8 mouse cellular contexts compared by ENCODE assay signal in genomic region chr7:84151001-84151959, GRCm38 (mm10). TPM values are rescaled to one million over a fixed set of nuclear protein-coding genes. Genes with fewer than 3 reads are reported as not detected.
DNase-seq lines count a peak whose midpoint lies in the region; ATAC-seq and TF ChIP-seq lines count a peak whose summit lies in the region.

TSS of gene Abhd17c (minus strand) at chr7:84151893.

- no peaks in the 10 kb centered on the region for H3K9me3 ChIP-seq in heart, embryonic 13.5 days
- H3K9me3 ChIP-seq in liver, embryonic 16.5 days (replicated peaks; ENCODE audit: control insufficient read depth, low read length): no peaks in the 10 kb centered on the region

- WGBS in bone marrow, adult 2 months: under 1% methylated on average over 109 of the region's 109 CpGs
- WGBS in heart, embryonic 13.5 days: under 1% methylated on average over 94 of the region's 109 CpGs
- WGBS in liver, embryonic 16.5 days (ENCODE audit: insufficient replicate concordance): 1% methylated on average over 100 of the region's 109 CpGs

- peak within 1 kb of the TSS; percentile 72 for H3K27ac ChIP-seq in bone marrow, adult 2 months (ENCODE audit: control insufficient read depth, insufficient read depth, low read depth, low read length, poor library complexity)
- peak within 1 kb of the TSS; percentile 96 for H3K27ac ChIP-seq in heart, embryonic 13.5 days (replicated peaks)
- H3K27ac ChIP-seq in liver, embryonic 16.5 days (ENCODE audit: low read length): peak within 1 kb of the TSS; percentile 82

- no peak for TF ChIP-seq POLR2A in bone marrow, adult 2 months (IDR thresholded peaks at IDR 0.05; ENCODE audit: borderline replicate concordance, control insufficient read depth, low read depth, low read length)

- peak within 1 kb of the TSS; percentile 72 for H3K4me3 ChIP-seq in bone marrow, adult 2 months (replicated peaks; ENCODE audit: control insufficient read depth, low read depth, low read length)
- H3K4me3 ChIP-seq in heart, embryonic 13.5 days: peak within 1 kb of the TSS; percentile 95
- H3K4me3 ChIP-seq in liver, embryonic 16.5 days (ENCODE audit: low read depth, low read length): peak within 1 kb of the TSS; percentile 88

- no peak for TF ChIP-seq CTCF in bone marrow, adult 2 months (IDR thresholded peaks at IDR 0.05; ENCODE audit: control insufficient read depth, insufficient read depth, low read length)

- peak within 1 kb of the TSS; percentile 98 for H3K9ac ChIP-seq in heart, embryonic 13.5 days
- peak within 1 kb of the TSS; percentile 82 for H3K9ac ChIP-seq in liver, embryonic 16.5 days (ENCODE audit: low read depth, low read length)

- peaks cover 17% of the 10 kb centered on the region for H3K36me3 ChIP-seq in heart, embryonic 13.5 days
- no peaks in the 10 kb centered on the region for H3K36me3 ChIP-seq in liver, embryonic 16.5 days (ENCODE audit: control insufficient read depth, insufficient read depth)

- H3K4me2 ChIP-seq in heart, embryonic 13.5 days: peak within 1 kb of the TSS; percentile 73
- peak within 1 kb of the TSS; percentile 94 for H3K4me2 ChIP-seq in liver, embryonic 16.5 days (ENCODE audit: low read depth, low read length)

- peak; percentile 73 for DNase-seq in kidney, postnatal 10 days
- peak; percentile 36 to 45 for DNase-seq in thymus, adult 18-20 months

- no peaks in the 10 kb centered on the region for H3K27me3 ChIP-seq in heart, embryonic 13.5 days (replicated peaks)
- H3K27me3 ChIP-seq in liver, embryonic 16.5 days (ENCODE audit: control insufficient read depth, insufficient read depth, low read depth, low read length): 0 out of 2 replicates have a peak, but pooled peaks cover 2% of the 10 kb centered on the region

- peak; percentile 34 for ATAC-seq in CD4-positive, CD25-positive, alpha-beta regulatory T cell, adult 4 months
- peak; percentile 72 for ATAC-seq in erythroid progenitor cell, adult 5-6 weeks (replicated peaks; ENCODE audit: low FRiP score, poor library complexity, severe bottlenecking)
- peak; percentile 74 for ATAC-seq in heart, embryonic 13.5 days (ENCODE audit: extremely low read depth, insufficient number of reproducible peaks, low FRiP score, low TSS enrichment)
- peak; percentile 19 for ATAC-seq in liver, embryonic 16.5 days (ENCODE audit: low read depth)
- ATAC-seq in neutrophil, adult 5-6 weeks (ENCODE audit: extremely low read depth, insufficient number of reproducible peaks, low FRiP score, poor library complexity, severe bottlenecking): peak; percentile 24

- H3K4me1 ChIP-seq in bone marrow, adult 2 months (ENCODE audit: control insufficient read depth, insufficient read depth, low read length): peaks cover 1% of the 10 kb centered on the region; the same call in 1 of the 2 replicates
- peaks cover 45% of the 10 kb centered on the region for H3K4me1 ChIP-seq in heart, embryonic 13.5 days
- H3K4me1 ChIP-seq in liver, embryonic 16.5 days (ENCODE audit: control insufficient read depth, low read depth, low read length): peaks cover 18% of the 10 kb centered on the region

RNA-seq across cellular contexts. Expression of gene Abhd17c, which starts in this region (rescaled TPM):
- polyA plus RNA-seq in CD4-positive, CD25-positive, alpha-beta regulatory T cell, adult 4 months (2017; shearing (Covaris generic)): 10 to 100 TPM in 1 of 2 experiments, 1 to 10 TPM in 1; 6.1 to 11.7 TPM
- 6.5 and 29.2 TPM in 2 replicates for polyA plus RNA-seq in bone marrow, adult 2 months (2011; ENCODE audit: insufficient read depth, insufficient read length, low replicate concordance, missing spikeins)
- total RNA-seq in erythroid progenitor cell, adult 5-6 weeks (2015; ENCODE audit: low replicate concordance): 10.1 and 13.7 TPM in 2 replicates
- total RNA-seq in erythroid progenitor cell, adult 5-6 weeks (2017; ENCODE audit: low replicate concordance): 2.3 and 4.3 TPM in 2 replicates
- polyA plus RNA-seq in heart, embryonic 13.5 days (2015; fragmentation: Nextera tagmentation; extraction: Ambion mirVana): 20.4 and 31.4 TPM in 2 replicates
- 2.9 and 3.2 TPM in 2 replicates for polyA plus RNA-seq in liver, embryonic 16.5 days (2015; fragmentation: Nextera tagmentation; extraction: Ambion mirVana)
- 6.6 and 8.6 TPM in 2 replicates for total RNA-seq in neutrophil, adult 5-6 weeks (2017)

Comparison
In these comparisons a context has a peak if more than half of its experiments do, and no peak if none do; other contexts are left out.
1. Peak in every context shown above with its lines: DNase-seq, ATAC-seq, H3K4me3 ChIP-seq and H3K27ac ChIP-seq.
2. ATAC-seq: peak in every context shown above with its lines; median percentile 74 in heart, embryonic 13.5 days; 72 in erythroid progenitor cell, adult 5-6 weeks; 34 in CD4-positive, CD25-positive, alpha-beta regulatory T cell, adult 4 months; 24 in neutrophil, adult 5-6 weeks; 19 in liver, embryonic 16.5 days.